Comparison of ENCODE assay signal across 10 mouse cellular contexts in the genomic region with DNA sequence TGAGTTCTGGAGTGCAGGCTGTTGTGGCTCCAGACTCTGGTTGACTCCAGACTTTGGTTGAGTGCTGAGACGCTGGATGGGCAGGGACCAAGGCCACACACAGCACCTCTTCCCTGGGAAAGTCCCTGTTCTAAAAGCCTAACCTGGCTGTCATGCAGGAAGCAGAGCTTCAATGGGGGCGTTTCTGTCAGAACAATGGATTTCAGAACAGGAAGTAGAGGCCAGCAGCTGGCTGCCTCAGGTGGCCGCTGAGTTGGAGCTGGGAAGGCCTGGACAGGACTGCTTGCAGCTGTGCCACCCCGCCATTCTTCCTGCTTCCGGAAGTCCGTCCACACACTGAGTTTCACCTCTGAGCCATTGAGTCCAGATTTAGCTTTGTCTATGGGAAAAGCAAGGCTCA. TPM values are rescaled to one million over a fixed set of nuclear protein-coding genes. Genes with fewer than 3 reads are reported as not detected.
DNase-seq lines count a peak whose midpoint lies in the region; ATAC-seq and TF ChIP-seq lines count a peak whose summit lies in the region.
"Had no signal": no experiment of that assay in that cellular context is flagged by ENCODE, and none has a peak within 500 bp of the region (broad histone marks: within the 10 kb centered on the region; RNA-seq: fewer than 3 reads in every experiment).

No protein-coding gene starts in this region.

- ATAC-seq in granulocyte monocyte progenitor cell, adult 5-6 weeks (replicated peaks; ENCODE audit: poor library complexity, severe bottlenecking): peak; percentile 33
- no peak for ATAC-seq in hindbrain, postnatal 0 days
- ATAC-seq in liver, embryonic 11.5 days (replicated peaks; ENCODE audit: low FRiP score): 0 out of 2 replicates have a peak, but pooled peaks have one; percentile 26
- ATAC-seq: Patski had no signal

- H3K27ac ChIP-seq in liver, adult 2 months (replicated peaks; ENCODE audit: insufficient read depth, low read depth, low read length): peak overlapping the region; percentile 91
- H3K27ac ChIP-seq in hindbrain, postnatal 0 days: 0 out of 2 replicates have a peak overlapping the region, but pooled peaks have one; percentile 22
- H3K27ac ChIP-seq in liver, embryonic 11.5 days (ENCODE audit: low read depth, low read length): 0 out of 2 replicates have a peak overlapping the region, but pooled peaks have one; percentile 11

- H3K79me2 ChIP-seq in liver, adult 2 months (ENCODE audit: control insufficient read depth, insufficient read depth, low read length): peaks cover 16% of the 10 kb centered on the region

- H3K9ac ChIP-seq in liver, adult 2 months (ENCODE audit: low read depth, low read length): peak overlapping the region; percentile 9
- no peak overlapping the region for H3K9ac ChIP-seq in hindbrain, postnatal 0 days (replicated peaks; ENCODE audit: low read length)
- no peak overlapping the region; the same call in 1 of the 2 replicates for H3K9ac ChIP-seq in liver, embryonic 11.5 days (ENCODE audit: low read depth, low read length)

- DNase-seq in liver, adult 2 months (ENCODE audit: extremely low read depth, low read depth, low spot score): no peak
- DNase-seq in liver: no peak
- DNase-seq in hindbrain, postnatal 0 days (ENCODE audit: low spot score): no peak
- DNase-seq in liver, embryonic 11.5 days (ENCODE audit: low spot score): no peak
- DNase-seq in right cerebral cortex, adult 2 months (ENCODE audit: low spot score in 2 of 2): no peak
- DNase-seq in cerebellum, adult 8-10 months: no peak
- DNase-seq in layer of hippocampus, postnatal 14 days (ENCODE audit: low spot score in 2 of 2): no peak
- DNase-seq: thymus, postnatal 14 days had no signal

- no peaks in the 10 kb centered on the region for H3K9me3 ChIP-seq in hindbrain, postnatal 0 days (ENCODE audit: low read length)
- H3K9me3 ChIP-seq in liver, embryonic 11.5 days (ENCODE audit: control insufficient read depth, low read length): no peaks in the 10 kb centered on the region

- H3K4me2 ChIP-seq in hindbrain, postnatal 0 days (ENCODE audit: low read depth, low read length): no peak overlapping the region
- H3K4me2 ChIP-seq in liver, embryonic 11.5 days: no peak overlapping the region

- TF ChIP-seq CTCF in liver, adult 2 months (IDR thresholded peaks at IDR 0.05; ENCODE audit: low read depth, low read length): no peak
- no peak for TF ChIP-seq CTCF in hindbrain, postnatal 0 days (IDR thresholded peaks at IDR 0.05; ENCODE audit: low read depth)

- 23% methylated on average over 6 of the region's 6 CpGs for WGBS in liver, adult 2 months
- 62% methylated on average over 6 of the region's 6 CpGs for WGBS in hindbrain, postnatal 0 days
- WGBS in liver, embryonic 11.5 days: 54% methylated on average over 6 of the region's 6 CpGs

- H3K4me1 ChIP-seq in liver, adult 2 months (ENCODE audit: control insufficient read depth, insufficient read depth, low read length): peaks cover 44% of the 10 kb centered on the region
- H3K4me1 ChIP-seq in hindbrain, postnatal 0 days (ENCODE audit: insufficient read depth, low read length): peaks cover 4% of the 10 kb centered on the region; the same call in 1 of the 2 replicates
- H3K4me1 ChIP-seq in liver, embryonic 11.5 days (replicated peaks; ENCODE audit: control insufficient read depth, insufficient read depth, low read length): peaks cover 2% of the 10 kb centered on the region

- TF ChIP-seq POLR2A in liver, adult 2 months (IDR thresholded peaks at IDR 0.05; ENCODE audit: extremely low read depth, insufficient read depth, low read length): no peak

- H3K27me3 ChIP-seq in liver, adult 2 months (ENCODE audit: control insufficient read depth, insufficient read depth, low read length): no peaks in the 10 kb centered on the region
- no peaks in the 10 kb centered on the region for H3K27me3 ChIP-seq in hindbrain, postnatal 0 days (ENCODE audit: insufficient read depth, low read length)
- no peaks in the 10 kb centered on the region for H3K27me3 ChIP-seq in liver, embryonic 11.5 days (replicated peaks; ENCODE audit: control insufficient read depth, insufficient read depth, low read length)
- H3K27me3 ChIP-seq: Patski had no signal

- no peak overlapping the region for H3K4me3 ChIP-seq in liver, adult 2 months (ENCODE audit: insufficient read depth, low read depth, low read length)
- H3K4me3 ChIP-seq in hindbrain, postnatal 0 days (ENCODE audit: low read length): no peak overlapping the region
- no peak overlapping the region for H3K4me3 ChIP-seq in liver, embryonic 11.5 days (ENCODE audit: low read depth, low read length)

- peaks cover 3% of the 10 kb centered on the region; the same call in 1 of the 2 replicates for H3K36me3 ChIP-seq in liver, adult 2 months (ENCODE audit: control insufficient read depth, insufficient read depth, low read length)
- H3K36me3 ChIP-seq in hindbrain, postnatal 0 days (ENCODE audit: insufficient read depth, low read length): no peaks in the 10 kb centered on the region
- peaks cover 1% of the 10 kb centered on the region; the same call in 1 of the 2 replicates for H3K36me3 ChIP-seq in liver, embryonic 11.5 days (ENCODE audit: control insufficient read depth, insufficient read depth, low read length)

RNA-seq across cellular contexts. Expression of a gene that starts 7.6 kb away (rescaled TPM):
- total RNA-seq in liver, adult 2 months (2014; rRNA removed): 16.2 and 20.9 TPM in 2 replicates
- 21.8 and 25.5 TPM in 2 replicates for polyA plus RNA-seq in liver, adult 2 months (2012; rRNA removed)
- 1.0 and 1.1 TPM in 2 replicates for total RNA-seq in granulocyte monocyte progenitor cell, adult 5-6 weeks (2014; fragmentation: Nextera tagmentation)
- total RNA-seq in granulocyte monocyte progenitor cell, adult 5-6 weeks (2017): 2.0 and 2.7 TPM in 2 replicates
- total RNA-seq in hindbrain, postnatal 0 days (2014; rRNA removed): 14.4 and 17.8 TPM in 2 replicates
- polyA plus RNA-seq in hindbrain, postnatal 0 days (2015; fragmentation: Nextera tagmentation; extraction: Ambion mirVana): 6.9 and 7.1 TPM in 2 replicates
- 6.8 and 7.5 TPM in 2 replicates for polyA plus RNA-seq in liver, embryonic 11.5 days (2014; fragmentation: Nextera tagmentation; extraction: Ambion mirVana)
- total RNA-seq in layer of hippocampus, postnatal 14 days (2021): 1 to 10 TPM; 6.2 to 6.6 TPM

RNA-seq across cellular contexts. Expression of a gene that starts 13.9 kb away (rescaled TPM):
- total RNA-seq in liver, adult 2 months (2014; rRNA removed): 89.4 and 91.1 TPM in 2 replicates
- 81.1 and 86.0 TPM in 2 replicates for polyA plus RNA-seq in liver, adult 2 months (2012; rRNA removed)
- total RNA-seq in granulocyte monocyte progenitor cell, adult 5-6 weeks (2014; fragmentation: Nextera tagmentation): 62.2 and 62.6 TPM in 2 replicates
- 51.1 and 54.4 TPM in 2 replicates for total RNA-seq in granulocyte monocyte progenitor cell, adult 5-6 weeks (2017)
- 58.1 and 59.0 TPM in 2 replicates for total RNA-seq in hindbrain, postnatal 0 days (2014; rRNA removed)
- polyA plus RNA-seq in hindbrain, postnatal 0 days (2015; fragmentation: Nextera tagmentation; extraction: Ambion mirVana): 86.6 and 86.9 TPM in 2 replicates
- 98.7 and 102 TPM in 2 replicates for polyA plus RNA-seq in liver, embryonic 11.5 days (2014; fragmentation: Nextera tagmentation; extraction: Ambion mirVana)
- total RNA-seq in layer of hippocampus, postnatal 14 days (2021): 10 to 100 TPM; 43.3 to 46.0 TPM

RNA-seq across cellular contexts. Expression of a gene that starts 29.7 kb away (rescaled TPM):
- 1.3 TPM in 2 replicates for total RNA-seq in liver, adult 2 months (2014; rRNA removed)
- 2.7 and 3.9 TPM in 2 replicates for polyA plus RNA-seq in liver, adult 2 months (2012; rRNA removed)
- 4.3 and 5.1 TPM in 2 replicates for total RNA-seq in granulocyte monocyte progenitor cell, adult 5-6 weeks (2014; fragmentation: Nextera tagmentation)
- total RNA-seq in granulocyte monocyte progenitor cell, adult 5-6 weeks (2017): 6.0 and 7.7 TPM in 2 replicates
- 91.6 and 97.5 TPM in 2 replicates for total RNA-seq in hindbrain, postnatal 0 days (2014; rRNA removed)
- 12.9 and 13.2 TPM in 2 replicates for polyA plus RNA-seq in hindbrain, postnatal 0 days (2015; fragmentation: Nextera tagmentation; extraction: Ambion mirVana)
- polyA plus RNA-seq in liver, embryonic 11.5 days (2014; fragmentation: Nextera tagmentation; extraction: Ambion mirVana): 1.4 and 1.5 TPM in 2 replicates
- total RNA-seq in layer of hippocampus, postnatal 14 days (2021): 100 to 1,000 TPM; 140 to 142 TPM

RNA-seq across cellular contexts. Expression of a gene that starts 48.0 kb away (rescaled TPM):
- total RNA-seq in liver, adult 2 months (2014; rRNA removed): 90.0 and 116 TPM in 2 replicates
- 543 and 600 TPM in 2 replicates for polyA plus RNA-seq in liver, adult 2 months (2012; rRNA removed)
- total RNA-seq in granulocyte monocyte progenitor cell, adult 5-6 weeks (2014; fragmentation: Nextera tagmentation): 0.45 and 0.96 TPM in 2 replicates
- 0.69 and 2.6 TPM in 2 replicates for total RNA-seq in granulocyte monocyte progenitor cell, adult 5-6 weeks (2017)
- total RNA-seq in hindbrain, postnatal 0 days (2014; rRNA removed): 0.21 TPM in 1 of 2 replicates, not detected in the other
- 0.90 and 0.95 TPM in 2 replicates for polyA plus RNA-seq in hindbrain, postnatal 0 days (2015; fragmentation: Nextera tagmentation; extraction: Ambion mirVana)
- polyA plus RNA-seq in liver, embryonic 11.5 days (2014; fragmentation: Nextera tagmentation; extraction: Ambion mirVana): 0.23 and 0.34 TPM in 2 replicates
- total RNA-seq in layer of hippocampus, postnatal 14 days (2021): under 1 TPM; 0.62 to 0.81 TPM

RNA-seq across cellular contexts. Expression of a gene that starts 48.9 kb away (rescaled TPM):
- total RNA-seq in liver, adult 2 months (2014; rRNA removed): 10.7 and 20.1 TPM in 2 replicates
- 55.4 and 60.3 TPM in 2 replicates for polyA plus RNA-seq in liver, adult 2 months (2012; rRNA removed)
- 39.7 and 46.0 TPM in 2 replicates for total RNA-seq in granulocyte monocyte progenitor cell, adult 5-6 weeks (2014; fragmentation: Nextera tagmentation)
- total RNA-seq in granulocyte monocyte progenitor cell, adult 5-6 weeks (2017): 14.0 and 19.6 TPM in 2 replicates
- total RNA-seq in hindbrain, postnatal 0 days (2014; rRNA removed): 30.3 and 31.3 TPM in 2 replicates
- polyA plus RNA-seq in hindbrain, postnatal 0 days (2015; fragmentation: Nextera tagmentation; extraction: Ambion mirVana): 18.9 and 19.0 TPM in 2 replicates
- 38.8 and 39.6 TPM in 2 replicates for polyA plus RNA-seq in liver, embryonic 11.5 days (2014; fragmentation: Nextera tagmentation; extraction: Ambion mirVana)
- total RNA-seq in layer of hippocampus, postnatal 14 days (2021): 10 to 100 TPM; 49.4 to 52.4 TPM

Comparison
In these comparisons a context has a peak if more than half of its experiments do, and no peak if none do; other contexts are left out.
1. H3K27ac ChIP-seq: peak in every context shown above with its lines; median percentile 91 in liver, adult 2 months; 22 in hindbrain, postnatal 0 days; 11 in liver, embryonic 11.5 days.
2. RNA of a gene that starts 29.7 kb away (total RNA-seq): 140 to 142 TPM in layer of hippocampus, postnatal 14 days and 91.6 to 97.5 TPM in hindbrain, postnatal 0 days; 4.3 to 7.7 TPM in granulocyte monocyte progenitor cell, adult 5-6 weeks and 1.3 TPM in liver, adult 2 months; every median in the first group is over 10 times any median in the second.